Mouse (Mus musculus) activated CD4-positive, CD25-positive, alpha-beta regulatory T cell (primary cell): ENCODE results near the gene Prrx1. TPM values are rescaled to one million over a fixed set of nuclear protein-coding genes. Genes with fewer than 3 reads are reported as not detected.

ENCODE experiments used
- polyA plus RNA-seq, 2 experiments: library from polyadenylated mRNA; unstranded; fragments of 100-300 nt; shearing (Covaris generic); gene quantifications; one replicate each; pipeline ENCODE4 v1.2.1; 2017

The Prrx1 gene
- polyA plus RNA-seq = under 1 TPM; 0.02 to 0.55 TPM

DNA sequence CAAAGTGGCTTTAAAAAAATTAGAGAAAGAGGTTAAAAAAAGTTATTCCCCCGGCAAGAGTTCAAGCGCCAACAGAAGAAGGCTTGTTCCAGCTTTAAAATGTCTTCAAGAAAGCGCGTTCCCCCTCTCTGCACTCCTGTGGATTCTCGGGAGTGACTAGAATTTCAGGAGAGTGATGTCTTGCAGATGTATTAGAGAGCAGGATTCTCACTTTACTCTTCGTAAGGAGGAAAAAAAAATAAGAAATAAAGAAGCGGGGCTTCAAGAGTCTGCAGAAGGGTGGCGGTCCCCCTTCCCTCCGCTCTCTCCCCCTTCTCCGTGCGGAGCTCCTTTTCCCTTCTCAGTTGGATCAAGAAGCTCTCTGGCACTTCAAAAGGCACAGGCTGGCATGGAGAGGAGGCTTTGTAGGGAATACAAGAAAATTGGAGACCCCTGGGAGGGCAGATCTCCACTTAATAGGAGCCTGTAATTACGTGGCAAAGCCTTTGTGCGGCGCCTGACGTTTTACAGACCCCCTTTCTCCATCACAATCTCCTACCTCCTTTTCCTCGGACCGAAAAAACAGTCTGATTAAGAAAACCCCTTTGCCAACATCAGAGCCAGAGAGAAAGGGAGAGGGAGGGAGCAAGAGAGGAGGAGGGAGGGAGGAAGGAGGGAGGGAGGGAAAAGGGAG, at the start of gene Prrx1:
Gene Prrx1 (minus strand): TSS at position 610 of the 673 bp plus-strand sequence.

Other genes starting within 250 kb of the Prrx1 start
- gene Mroh9, start 228.0 kb downstream of the Prrx1 start, polyA plus RNA-seq = not detected
- gene Gorab, start 90.0 kb upstream of the Prrx1 start, polyA plus RNA-seq = 10 to 100 TPM; 11.0 to 12.8 TPM